Comparison of ENCODE assay signal across 8 mouse cellular contexts in genomic region chr7:143739511-143740461, GRCm38 (mm10). TPM values are rescaled to one million over a fixed set of nuclear protein-coding genes. Genes with fewer than 3 reads are reported as not detected.
DNase-seq lines count a peak whose midpoint lies in the region; ATAC-seq and TF ChIP-seq lines count a peak whose summit lies in the region.

No protein-coding gene starts in this region.

- H3K9ac ChIP-seq in hindbrain, embryonic 14.5 days, result peak overlapping the region; percentile 76

- H3K4me3 ChIP-seq in hindbrain, embryonic 14.5 days (replicated peaks; ENCODE audit: low read length), result peak overlapping the region; percentile 56
- peak overlapping the region; percentile 84 for H3K4me3 ChIP-seq in left cerebral cortex, adult 2 months

- ATAC-seq in Patski, result peak; percentile 92
- peak; percentile 87 for ATAC-seq in hindbrain, embryonic 14.5 days (ENCODE audit: low FRiP score)

- WGBS in hindbrain, embryonic 14.5 days, result 3% methylated on average over 37 of the region's 38 CpGs

- CTCF ChIA-PET in Patski (lab: Charles Lee), result interaction anchor here (1.1 to 1.6 kb wide), 2 partner anchors 9 to 33 kb away, joined by 3 to 6 read pairs; no protein-coding TSS in a partner anchor

- no peaks in the 10 kb centered on the region for H3K36me3 ChIP-seq in hindbrain, embryonic 14.5 days (replicated peaks; ENCODE audit: control insufficient read depth, insufficient read depth)

- peaks cover 29% of the 10 kb centered on the region for H3K4me1 ChIP-seq in hindbrain, embryonic 14.5 days (replicated peaks; ENCODE audit: control insufficient read depth, insufficient read depth, low read length)

- intact Hi-C loops in left cerebral cortex, adult 2 months (cut with DNase I), result no loop called here

- H3K9me3 ChIP-seq in hindbrain, embryonic 14.5 days (ENCODE audit: control insufficient read depth, low read length), result no peaks in the 10 kb centered on the region

- H3K27ac ChIP-seq in hindbrain, embryonic 14.5 days, result peak overlapping the region; percentile 54
- peak overlapping the region; percentile 94 for H3K27ac ChIP-seq in left cerebral cortex, adult 2 months

- POLR2A ChIA-PET in Patski (lab: Charles Lee), result interaction anchor here (0.6 to 1.2 kb wide), 5 partner anchors 19 to 1314 kb away, joined by 3 to 4 read pairs (median 3); no protein-coding TSS in a partner anchor

- H3K4me2 ChIP-seq in hindbrain, embryonic 14.5 days (replicated peaks), result peak overlapping the region; percentile 90

- no peaks in the 10 kb centered on the region for H3K27me3 ChIP-seq in Patski
- no peaks in the 10 kb centered on the region for H3K27me3 ChIP-seq in hindbrain, embryonic 14.5 days (ENCODE audit: control insufficient read depth, insufficient read depth, low read length)

- DNase-seq in Patski (ENCODE audit: low read depth, low spot score), result no peak
- peak; percentile 66 to 76 for DNase-seq in cerebellum, postnatal 25 days
- peak; percentile 89 for DNase-seq in gastrocnemius, adult 18-20 months (ENCODE audit: low spot score)
- DNase-seq in hindbrain, embryonic 14.5 days (ENCODE audit: low spot score), result peak; percentile 76
- DNase-seq in left cerebral cortex, adult 2 months (ENCODE audit: extremely low spot score in 1 of 2, low spot score in 2 of 2), result peak; percentile 78 to 80
- DNase-seq in lung, postnatal 4 days, result peak; percentile 91 to 93
- peak; percentile 63 to 75 for DNase-seq in right cerebral cortex, adult 2 months (ENCODE audit: low spot score in 2 of 2)
- peak; percentile 81 for DNase-seq in urinary bladder, postnatal 25 days (ENCODE audit: low spot score)

- in situ Hi-C loops in Patski (cut with MboI; ENCODE audit: low pct_unique_long_range_greater_than_20kb), result no loop called here

- no peak for TF ChIP-seq CTCF in Patski (IDR thresholded peaks at IDR 0.05)
- TF ChIP-seq CTCF in left cerebral cortex, adult 2 months (IDR thresholded peaks at IDR 0.05), result no peak

RNA-seq across cellular contexts. Expression of gene Osbpl5, which starts 17.0 kb away (rescaled TPM):
- polyA plus RNA-seq in Patski (2021), result 50.0 TPM
- 10 to 100 TPM; 14.4 to 15.4 TPM for total RNA-seq in gastrocnemius, adult 18-20 months (2021)
- 35.0 and 38.1 TPM in 2 replicates for polyA plus RNA-seq in hindbrain, embryonic 14.5 days (2014; fragmentation: Nextera tagmentation; extraction: Ambion mirVana)
- 10 to 100 TPM; 37.6 to 40.9 TPM for total RNA-seq in left cerebral cortex, adult 2 months (2021)

RNA-seq across cellular contexts. Expression of gene Mrgprg, which starts 27.0 kb away (rescaled TPM):
- polyA plus RNA-seq in Patski (2021), result not detected
- under 1 TPM; 0.43 to 0.71 TPM for total RNA-seq in gastrocnemius, adult 18-20 months (2021)
- not detected in 2 replicates for polyA plus RNA-seq in hindbrain, embryonic 14.5 days (2014; fragmentation: Nextera tagmentation; extraction: Ambion mirVana)
- not detected for total RNA-seq in left cerebral cortex, adult 2 months (2021)

RNA-seq across cellular contexts. Expression of gene Mrgpre, which starts 44.5 kb away (rescaled TPM):
- 5.1 TPM for polyA plus RNA-seq in Patski (2021)
- total RNA-seq in gastrocnemius, adult 18-20 months (2021), result under 1 TPM; 0.68 to 0.71 TPM
- 8.7 and 9.2 TPM in 2 replicates for polyA plus RNA-seq in hindbrain, embryonic 14.5 days (2014; fragmentation: Nextera tagmentation; extraction: Ambion mirVana)
- 1 to 10 TPM; 5.5 to 7.0 TPM for total RNA-seq in left cerebral cortex, adult 2 months (2021)

RNA-seq across cellular contexts. Expression of gene Tnfrsf23, which starts 54.1 kb away (rescaled TPM):
- 20.6 TPM for polyA plus RNA-seq in Patski (2021)
- 1 to 10 TPM; 4.8 TPM for total RNA-seq in gastrocnemius, adult 18-20 months (2021)
- polyA plus RNA-seq in hindbrain, embryonic 14.5 days (2014; fragmentation: Nextera tagmentation; extraction: Ambion mirVana), result 0.64 and 0.80 TPM in 2 replicates
- 1 to 10 TPM; 1.2 to 2.3 TPM for total RNA-seq in left cerebral cortex, adult 2 months (2021)
